Mouse (Mus musculus): ENCODE results near the gene Btf3.

GRCm38 (mm10) chr13:98325034-98325433 is 8.2 kb upstream of the Btf3 start:
- TF ChIP-seq POLR2A (IDR thresholded peaks at IDR 0.05; ENCODE audit: low read depth, low read length) (no peak), CTCF (IDR thresholded peaks at IDR 0.05; ENCODE audit: extremely low read depth, insufficient read length, insufficient replicate concordance, low read depth, low read length) (no peak)

All from small intestine, adult 2 months (tissue).